Mouse (Mus musculus): ENCODE data around the gene Mre11a. TPM values are rescaled to one million over a fixed set of nuclear protein-coding genes. Genes with fewer than 3 reads are reported as not detected.
"Not testable (repeated sequence)": the region's sequence is repeated elsewhere in the genome, so short reads cannot be mapped to it uniquely, and the experiment has no call there.

Mre11a gene
- total RNA-seq, 2 experiments from 2014 or later: 27.4 to 68.7 TPM

- no peak for ATAC-seq (replicated peaks; ENCODE audit: poor library complexity)
Observed at GRCm38 (mm10) chr9:14864726-14865125, 80.3 kb downstream of the Mre11a start.

GRCm38 (mm10) chr9:14866957-14867356, 82.5 kb downstream of the Mre11a start:
- peak; percentile 98 for ATAC-seq (replicated peaks; ENCODE audit: poor library complexity)

- ATAC-seq (replicated peaks; ENCODE audit: poor library complexity): no peak
Observed at GRCm38 (mm10) chr9:14868326-14868725, 83.9 kb downstream of the Mre11a start.

- no peak for ATAC-seq (replicated peaks; ENCODE audit: poor library complexity)
Observed at GRCm38 (mm10) chr9:14870377-14870776, 85.9 kb downstream of the Mre11a start.

- no peak for ATAC-seq (replicated peaks; ENCODE audit: poor library complexity)
Observed at GRCm38 (mm10) chr9:14870802-14871201, 86.3 kb downstream of the Mre11a start.

- ATAC-seq (replicated peaks; ENCODE audit: poor library complexity): no peak
Observed at GRCm38 (mm10) chr9:14871536-14871935, 87.1 kb downstream of the Mre11a start.

- no peak for ATAC-seq (replicated peaks; ENCODE audit: poor library complexity)
Observed at GRCm38 (mm10) chr9:14872181-14872930, 87.9 kb downstream of the Mre11a start.

- no peak for ATAC-seq (replicated peaks; ENCODE audit: poor library complexity)
Observed at GRCm38 (mm10) chr9:14875743-14876507, 91.5 kb downstream of the Mre11a start.

- ATAC-seq (replicated peaks; ENCODE audit: poor library complexity): not testable (repeated sequence)
Observed at GRCm38 (mm10) chr9:14876566-14876965, 92.1 kb downstream of the Mre11a start.

GRCm38 (mm10) chr9:14884641-14885040, 100.2 kb downstream of the Mre11a start:
- ATAC-seq (replicated peaks; ENCODE audit: poor library complexity): no peak

GRCm38 (mm10) chr9:14885151-14885550, 100.7 kb downstream of the Mre11a start:
- peak; percentile 38; the same call in 1 of the 2 replicates for ATAC-seq (replicated peaks; ENCODE audit: poor library complexity)

GRCm38 (mm10) chr9:14885954-14886353, 101.5 kb downstream of the Mre11a start:
- peak; percentile 72 for ATAC-seq (replicated peaks; ENCODE audit: poor library complexity)

Other genes with a start within 250 kb of the Mre11a start
- gene Amotl1, start 139.6 kb upstream of the Mre11a start, total RNA-seq (2015): not detected in 2 replicates
- 0.24 TPM in 1 of 2 replicates, not detected in the other for gene Amotl1, start 139.6 kb upstream of the Mre11a start, total RNA-seq (2017)
- 0.29 TPM in 1 of 2 replicates, not detected in the other for gene Piwil4, start 43.9 kb upstream of the Mre11a start, total RNA-seq (2015)
- gene Piwil4, start 43.9 kb upstream of the Mre11a start, total RNA-seq (2017): not detected in 2 replicates
- 6.3 and 10.0 TPM in 2 replicates for gene Fut4, start 32.3 kb upstream of the Mre11a start, total RNA-seq (2015)
- gene Fut4, start 32.3 kb upstream of the Mre11a start, total RNA-seq (2017): 8.6 and 9.3 TPM in 2 replicates
- 7.4 and 9.9 TPM in 2 replicates for gene 1700012B09Rik, start 13.6 kb upstream of the Mre11a start, total RNA-seq (2015)
- 7.1 and 10.8 TPM in 2 replicates for gene 1700012B09Rik, start 13.6 kb upstream of the Mre11a start, total RNA-seq (2017)
- gene Ankrd49, start 202 bp downstream of the Mre11a start, total RNA-seq (2015): 71.1 and 80.4 TPM in 2 replicates
- 66.5 and 80.6 TPM in 2 replicates for gene Ankrd49, start 202 bp downstream of the Mre11a start, total RNA-seq (2017)
- gene Gpr83, start 75.6 kb downstream of the Mre11a start, total RNA-seq (2015): not detected in 2 replicates
- not detected in 2 replicates for gene Gpr83, start 75.6 kb downstream of the Mre11a start, total RNA-seq (2017)
- not detected in 2 replicates for gene Izumo1r, start 119.3 kb downstream of the Mre11a start, total RNA-seq (2015)
- gene Izumo1r, start 119.3 kb downstream of the Mre11a start, total RNA-seq (2017): not detected in 2 replicates

Data from megakaryocyte progenitor cell, adult 5-6 weeks (primary cell).